Mouse (Mus musculus): ENCODE data around the gene Mia. TPM values are rescaled to one million over a fixed set of nuclear protein-coding genes. Genes with fewer than 3 reads are reported as not detected.

Gene Mia
- total RNA-seq, 4 experiments from 2014 or later, result 0.48 to 2.0 (median 1.4) TPM

DNA sequence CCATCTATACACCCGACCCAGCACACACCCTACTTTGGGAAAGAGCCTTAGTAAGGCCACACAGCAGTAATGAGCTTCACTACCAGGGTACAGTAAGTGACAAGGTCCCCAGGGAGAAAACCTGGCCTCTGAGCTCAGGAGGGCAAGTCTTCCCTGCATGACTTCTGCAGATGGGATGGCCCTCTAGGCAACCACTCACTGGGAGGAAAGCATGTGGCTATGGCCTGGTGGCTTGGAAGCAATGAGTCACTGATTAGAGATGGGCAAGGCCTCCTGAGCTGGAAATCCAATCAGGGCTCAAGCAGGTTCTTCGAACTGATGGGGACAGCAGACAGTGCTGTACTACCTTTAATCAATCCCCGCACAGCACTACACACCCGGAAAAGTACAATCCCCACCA is 19.2 kb downstream of the Mia start:
- DNase-seq (ENCODE audit: low spot score in 2 of 2), result no peak

DNA sequence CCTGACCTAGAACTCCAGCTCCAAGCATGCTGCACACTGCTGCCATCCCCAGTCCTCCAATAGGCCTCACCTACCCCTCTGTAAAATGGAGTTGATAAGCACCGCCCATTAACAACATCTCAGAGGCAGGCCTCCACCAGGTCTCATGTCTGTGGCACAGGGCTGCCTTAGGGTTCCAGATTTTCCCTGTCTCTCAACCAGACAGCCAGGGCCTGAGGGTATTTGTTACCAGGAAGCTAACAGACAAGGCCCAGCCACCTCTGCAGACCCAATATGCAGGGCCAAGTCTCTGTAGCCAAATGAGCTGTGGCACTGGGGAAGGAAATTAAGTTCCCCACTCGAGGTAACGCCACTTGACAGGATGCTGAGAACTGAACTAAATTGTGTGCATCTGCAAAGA is 20.0 kb downstream of the Mia start:
- no peak for DNase-seq (ENCODE audit: low spot score in 2 of 2)

DNA sequence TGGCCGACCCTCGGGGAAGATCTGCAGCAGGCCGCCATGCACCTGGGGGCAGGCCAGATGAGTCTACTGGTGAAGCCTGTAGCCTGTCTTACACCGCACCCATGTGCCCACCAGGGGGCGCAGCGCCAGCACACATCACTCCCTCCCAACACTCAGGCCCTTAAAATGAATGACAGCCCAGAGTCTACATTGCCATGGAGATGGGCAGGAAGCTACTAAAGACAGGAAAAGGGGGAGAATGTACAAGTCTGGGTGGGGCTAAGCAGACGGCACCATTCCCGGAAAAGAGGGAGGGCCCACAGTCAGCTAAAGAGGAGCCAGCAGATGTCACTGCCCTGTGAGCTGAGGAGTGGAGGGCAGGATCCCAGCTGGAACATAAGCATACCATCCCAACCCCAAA is 21.1 kb downstream of the Mia start:
- peak; percentile 69 to 83 for DNase-seq (ENCODE audit: low spot score in 2 of 2)

DNA sequence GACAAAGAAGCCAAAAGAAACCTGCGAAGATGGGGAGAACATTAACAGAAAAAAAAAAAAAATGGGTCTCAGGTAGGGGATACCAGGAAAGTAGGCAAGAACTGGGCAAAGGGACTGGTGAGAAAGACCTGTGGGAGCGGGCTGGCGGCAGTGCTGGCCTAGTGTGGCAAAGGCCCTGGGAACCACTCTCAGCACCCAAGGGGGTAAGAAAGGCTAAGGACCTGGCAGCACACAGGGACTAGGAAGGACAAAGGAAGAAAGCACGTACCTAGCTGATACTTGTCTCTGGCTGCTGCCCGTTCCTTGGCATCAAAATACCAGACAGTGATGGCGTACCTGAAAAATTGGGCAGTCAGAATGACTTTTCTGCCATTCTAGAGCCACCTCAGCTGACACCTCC is 21.7 kb downstream of the Mia start:
- no peak for DNase-seq (ENCODE audit: low spot score in 2 of 2)

DNA sequence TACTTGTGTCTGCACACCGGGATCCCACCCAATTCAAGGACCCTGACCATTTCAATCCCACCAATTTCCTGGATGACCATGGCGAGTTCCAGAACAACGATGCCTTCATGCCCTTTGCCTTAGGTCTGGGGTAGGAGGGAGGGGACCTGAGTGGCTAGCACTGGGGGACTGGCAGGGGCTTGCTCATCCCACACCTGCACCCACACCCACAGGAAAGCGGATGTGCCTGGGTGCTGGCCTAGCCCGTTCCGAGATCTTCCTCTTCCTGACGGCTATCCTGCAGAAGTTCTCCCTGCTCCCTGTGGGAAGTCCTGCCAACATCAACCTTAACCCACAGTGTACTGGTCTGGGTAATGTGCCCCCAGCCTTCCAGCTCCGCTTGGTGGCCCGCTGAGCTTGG is 22.8 kb downstream of the Mia start:
- DNase-seq (ENCODE audit: low spot score in 2 of 2), result no peak

DNA sequence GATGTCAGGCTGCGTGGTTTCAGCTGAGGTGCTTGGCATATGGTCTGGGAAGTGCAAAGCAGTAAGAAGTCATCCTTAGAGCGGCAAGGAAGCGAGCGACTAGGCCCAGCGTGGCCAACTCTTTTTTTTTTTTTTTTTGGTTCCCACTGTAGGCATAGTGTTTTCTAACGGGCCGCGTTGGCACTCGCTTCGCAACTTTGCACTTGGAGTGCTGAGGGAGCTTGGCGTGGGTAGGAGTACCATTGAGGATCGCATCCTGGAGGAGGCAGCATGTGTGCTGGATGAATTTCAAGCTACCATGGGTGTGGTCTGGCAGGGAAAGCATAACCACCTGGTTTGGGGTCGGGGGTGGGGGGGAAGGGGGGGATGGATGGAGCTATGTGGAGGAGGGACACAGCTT is 25.0 kb downstream of the Mia start:
- peak in 1 of 2 experiments; percentile 75 for DNase-seq (ENCODE audit: low spot score in 2 of 2)

DNA sequence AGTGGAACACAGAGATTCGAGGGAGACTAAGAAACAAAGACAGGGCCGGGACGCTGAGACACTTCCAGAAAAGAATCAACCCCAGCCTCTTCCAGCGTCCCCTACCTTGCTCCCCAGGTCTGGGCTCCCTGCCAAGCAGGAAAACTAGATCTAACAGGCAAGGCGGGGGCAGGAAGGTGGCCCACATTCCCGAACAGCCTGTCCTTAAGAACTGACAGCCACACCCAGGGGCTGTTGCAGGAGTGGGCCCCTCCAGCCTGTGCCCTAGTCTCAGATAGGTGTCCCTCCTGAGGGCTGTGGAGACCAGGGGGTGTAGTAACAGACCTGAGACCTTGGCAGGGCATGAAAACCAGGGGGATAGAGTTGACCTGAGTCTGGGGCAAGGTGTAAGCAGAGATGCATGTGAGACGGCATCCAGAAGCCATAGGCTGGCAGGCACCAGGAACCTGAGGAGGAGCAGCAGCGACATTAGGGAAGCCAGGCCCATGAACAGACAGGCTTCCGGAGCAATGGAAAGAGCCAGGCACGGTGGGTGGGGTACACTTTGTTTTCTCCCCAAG is 27.7 kb downstream of the Mia start, which contains the start of gene Cyp2t4:
TSS of gene Cyp2t4 (plus strand) at position 510 of the 560 bp plus-strand sequence.
- DNase-seq (ENCODE audit: low spot score in 2 of 2), result no peak

DNA sequence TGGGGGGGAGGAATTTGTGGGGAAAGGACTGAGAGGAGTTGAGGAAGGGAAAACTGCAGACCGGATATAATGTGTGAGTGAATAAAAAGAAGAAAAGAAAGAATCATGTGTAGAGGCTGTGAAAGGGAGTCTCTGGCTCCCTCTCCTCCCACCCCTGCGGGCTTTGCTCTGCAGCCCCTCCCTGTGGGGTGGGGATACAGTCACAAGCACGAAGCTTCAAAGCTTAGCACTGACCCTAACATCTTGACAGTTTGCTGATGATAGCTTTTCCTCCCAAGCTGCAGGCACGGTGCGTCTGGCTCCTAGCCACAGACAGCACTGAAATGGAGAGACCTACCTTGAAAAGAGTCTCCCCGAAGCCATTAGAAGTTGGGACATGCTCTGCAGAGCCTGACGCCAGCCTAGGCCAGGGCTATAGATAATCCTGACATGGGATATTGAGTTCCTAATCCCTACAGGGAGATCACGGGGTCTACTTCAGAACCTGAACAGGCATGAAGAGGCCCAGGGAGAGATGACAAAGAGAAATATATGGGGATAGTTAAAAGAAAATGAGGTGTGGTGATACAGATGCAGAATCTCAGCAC is 44.5 kb downstream of the Mia start:
- no peak for DNase-seq (ENCODE audit: low spot score in 2 of 2)

DNA sequence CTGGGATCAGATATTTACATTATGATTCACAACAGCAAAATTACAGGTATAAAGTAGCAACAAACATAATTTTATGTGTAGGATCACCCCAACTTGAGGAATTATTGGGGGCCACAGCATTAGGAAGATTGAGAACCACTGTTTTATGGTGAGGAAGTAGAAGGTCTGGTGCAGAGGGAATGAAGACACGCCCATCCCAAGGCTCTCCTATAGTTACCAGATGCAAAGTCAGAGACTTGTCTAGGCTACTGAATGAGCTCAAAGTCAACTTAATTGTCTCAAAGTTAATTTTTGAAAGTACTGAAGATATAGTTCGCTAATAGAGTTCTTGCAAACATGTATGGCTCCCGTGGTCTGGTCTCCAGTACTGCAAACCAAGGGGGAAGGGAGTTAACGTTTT is 47.2 kb downstream of the Mia start:
- no peak for DNase-seq (ENCODE audit: low spot score in 2 of 2)

DNA sequence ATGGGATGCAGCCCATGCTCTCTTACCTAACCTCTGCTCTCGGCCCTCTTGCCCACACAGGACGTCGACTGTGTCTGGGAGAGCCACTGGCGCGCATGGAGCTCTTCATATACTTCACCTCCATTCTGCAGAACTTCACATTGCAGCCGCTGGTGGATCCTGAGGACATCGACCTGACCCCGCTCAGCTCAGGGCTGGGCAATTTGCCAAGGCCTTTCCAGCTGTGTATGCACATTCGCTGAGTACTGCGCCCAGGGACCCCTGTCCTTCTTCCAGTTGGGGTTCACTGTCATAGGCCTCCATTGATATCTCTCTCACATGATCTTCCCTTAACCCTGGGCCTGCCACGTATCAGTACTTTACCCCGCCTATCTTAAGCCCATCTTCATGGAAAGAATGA is 47.8 kb downstream of the Mia start:
- DNase-seq (ENCODE audit: low spot score in 2 of 2), result no peak

DNA sequence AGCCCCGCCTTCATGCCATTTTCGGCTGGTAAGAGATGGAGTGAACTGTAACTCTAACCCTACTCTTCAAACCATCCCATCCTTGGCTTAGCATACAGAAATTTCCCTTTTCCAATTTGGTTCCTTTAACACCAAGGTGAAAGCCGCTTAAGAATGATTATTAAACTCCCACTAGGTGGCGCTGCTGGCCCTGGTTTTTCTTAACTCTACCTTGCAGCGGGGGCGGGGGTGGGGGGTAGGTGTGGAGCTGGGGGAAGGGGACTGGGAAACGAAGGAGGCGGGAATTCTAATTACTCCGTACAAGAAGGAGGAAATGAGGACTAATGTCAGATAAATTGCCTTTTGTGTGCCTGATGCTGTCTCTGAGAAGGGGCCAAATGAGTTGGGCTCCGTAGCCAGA is 48.4 kb downstream of the Mia start:
- no peak for DNase-seq (ENCODE audit: low spot score in 2 of 2)

DNA sequence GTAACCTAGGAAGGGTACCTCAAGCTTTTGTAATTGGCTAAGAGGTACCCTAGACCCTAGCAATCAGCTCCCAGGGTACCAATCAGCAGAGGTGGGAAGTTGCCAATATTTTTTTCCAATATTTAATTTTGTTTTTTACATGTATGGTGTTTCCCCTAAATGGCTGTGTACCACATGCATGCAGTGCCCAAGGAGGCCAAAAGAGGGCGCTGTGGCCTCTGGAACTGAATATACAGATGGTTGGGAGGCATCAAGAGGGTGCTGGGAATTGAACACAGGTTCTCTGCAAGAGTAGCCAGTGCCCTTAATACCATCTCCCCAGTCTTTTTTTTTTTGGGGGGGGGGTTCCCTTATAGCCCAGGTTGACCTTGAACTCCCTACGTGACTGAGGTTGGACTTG is 49.6 kb downstream of the Mia start:
- no peak for DNase-seq (ENCODE audit: low spot score in 2 of 2)

DNA sequence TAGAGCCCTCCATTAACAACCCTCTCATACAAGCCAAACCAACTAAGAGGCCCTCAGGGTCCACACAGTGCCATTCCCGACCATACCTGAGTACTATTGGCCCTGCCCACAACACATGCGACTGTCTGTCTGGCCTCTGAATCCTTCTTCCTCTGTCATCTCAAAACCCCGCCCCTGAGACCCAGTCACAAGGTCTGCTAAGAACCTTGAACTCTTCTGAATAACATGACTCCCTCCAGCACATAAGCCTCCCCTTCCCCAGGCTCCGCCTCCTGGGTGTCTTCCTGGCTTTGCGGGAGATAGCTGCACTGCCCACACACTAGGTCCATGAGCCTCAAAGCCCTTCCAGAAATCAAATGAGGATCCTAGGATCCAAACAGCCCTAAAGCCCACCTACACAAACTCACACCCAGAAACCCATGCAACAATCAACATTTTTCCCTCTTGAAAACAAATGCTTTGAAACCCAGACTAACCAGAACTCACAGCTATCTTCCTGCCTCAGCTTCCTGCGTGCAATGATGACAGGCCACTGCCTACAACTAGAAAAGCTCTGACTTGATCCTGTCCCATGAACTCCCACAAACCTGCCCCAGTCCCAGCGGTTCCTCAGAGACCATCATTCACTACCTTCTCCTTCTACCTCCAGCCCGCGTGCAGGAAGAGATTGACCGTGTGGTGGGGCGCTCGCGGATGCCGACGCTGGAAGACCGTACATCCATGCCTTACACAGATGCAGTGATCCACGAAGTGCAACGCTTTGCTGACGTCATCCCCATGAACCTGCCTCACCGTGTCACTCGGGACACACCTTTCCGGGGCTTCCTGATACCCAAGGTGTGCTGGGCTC is 50.2 kb downstream of the Mia start:
- DNase-seq (ENCODE audit: low spot score in 2 of 2), result no peak

DNA sequence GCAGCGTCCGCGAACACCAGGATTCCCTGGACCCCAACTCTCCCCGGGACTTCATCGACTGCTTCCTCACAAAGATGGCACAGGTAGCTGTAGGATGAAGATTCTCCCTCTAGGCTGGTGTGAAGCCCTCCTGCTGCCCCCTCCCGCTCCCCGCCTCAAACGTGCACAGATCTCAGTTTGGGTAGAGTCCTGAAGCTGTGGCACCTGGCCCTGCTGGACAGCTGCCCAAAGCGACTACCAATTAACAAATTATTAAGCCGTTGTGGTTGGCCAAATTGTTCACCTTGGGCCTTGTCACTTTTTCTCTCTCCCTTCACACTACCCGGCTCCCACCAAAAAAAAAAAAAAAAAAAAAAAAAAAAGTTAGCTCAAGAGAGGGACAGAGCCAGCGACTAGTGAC is 51.1 kb downstream of the Mia start:
- DNase-seq (ENCODE audit: low spot score in 2 of 2), result no peak

Small RNAs within 50 kb of the gene (microRNA-seq; reads per million reads assigned to microRNA genes)
- gene Mir1191 (0 to 0.84 reads per million in 2 experiments), gene Mir3101 (0 to 1.1 reads per million in 2 experiments)

Other genes starting within 250 kb of the Mia start
- gene Cyp2a22, start 241.8 kb downstream of the Mia start, total RNA-seq (2022), result not detected
- gene Cyp2a12, start 152.1 kb downstream of the Mia start, total RNA-seq (2022), result not detected
- gene Cyp2f2, start 61.2 kb downstream of the Mia start, total RNA-seq (2022), result under 1 TPM in 2 of 4 experiments, not detected in 2; 0.28 to 0.32 TPM
- not detected for gene Cyp2t4, start 27.4 kb downstream of the Mia start, total RNA-seq (2022)
- 10 to 100 TPM; 87.9 to 97.7 (median 93.6) TPM for gene Egln2, start 14.4 kb downstream of the Mia start, total RNA-seq (2022)
- 100 to 1,000 TPM in 3 of 4 experiments, 10 to 100 TPM in 1; 94.2 to 108 (median 101) TPM for gene Rab4b, start 2.3 kb downstream of the Mia start, total RNA-seq (2022)
- not detected for gene Gm21983, start 71 bp downstream of the Mia start, total RNA-seq (2022)
- 10 to 100 TPM; 21.0 to 25.0 (median 23.2) TPM for gene BC024978, start 14.6 kb upstream of the Mia start, total RNA-seq (2022)
- gene Snrpa, start 15.1 kb upstream of the Mia start, total RNA-seq (2022), result 10 to 100 TPM; 66.3 to 85.0 (median 72.8) TPM
- gene Itpkc, start 47.5 kb upstream of the Mia start, total RNA-seq (2022), result 10 to 100 TPM in 3 of 4 experiments, 1 to 10 TPM in 1; 9.9 to 11.3 (median 10.3) TPM
- gene Coq8b, start 51.9 kb upstream of the Mia start, total RNA-seq (2022), result 10 to 100 TPM; 29.8 to 38.9 (median 32.2) TPM
- gene Numbl, start 77.3 kb upstream of the Mia start, total RNA-seq (2022), result 10 to 100 TPM; 89.4 to 99.0 (median 95.1) TPM
- gene Ltbp4, start 156.5 kb upstream of the Mia start, total RNA-seq (2022), result 10 to 100 TPM; 41.9 to 51.1 (median 44.6) TPM
- 10 to 100 TPM; 20.7 to 25.9 (median 23.1) TPM for gene Shkbp1, start 174.9 kb upstream of the Mia start, total RNA-seq (2022)
- gene Gm20479, start 176.3 kb upstream of the Mia start, total RNA-seq (2022), result not detected

Measured in left cerebral cortex, adult 8-10 months (tissue).